Mouse (Mus musculus) monocyte, adult 2 months (primary cell): Measurements from ENCODE around the gene Akap13.
"Not testable (repeated sequence)": the region's sequence is repeated elsewhere in the genome, so short reads cannot be mapped to it uniquely, and the experiment has no call there.

Experiments used
- DNase-seq, 2 experiments: peaks; one replicate each; pipeline ENCODE4 v3.0.0; 2022; ENCODE audit warnings: low spot score in 2 of 2, low read depth in 1 of 2

The Akap13 gene

DNA sequence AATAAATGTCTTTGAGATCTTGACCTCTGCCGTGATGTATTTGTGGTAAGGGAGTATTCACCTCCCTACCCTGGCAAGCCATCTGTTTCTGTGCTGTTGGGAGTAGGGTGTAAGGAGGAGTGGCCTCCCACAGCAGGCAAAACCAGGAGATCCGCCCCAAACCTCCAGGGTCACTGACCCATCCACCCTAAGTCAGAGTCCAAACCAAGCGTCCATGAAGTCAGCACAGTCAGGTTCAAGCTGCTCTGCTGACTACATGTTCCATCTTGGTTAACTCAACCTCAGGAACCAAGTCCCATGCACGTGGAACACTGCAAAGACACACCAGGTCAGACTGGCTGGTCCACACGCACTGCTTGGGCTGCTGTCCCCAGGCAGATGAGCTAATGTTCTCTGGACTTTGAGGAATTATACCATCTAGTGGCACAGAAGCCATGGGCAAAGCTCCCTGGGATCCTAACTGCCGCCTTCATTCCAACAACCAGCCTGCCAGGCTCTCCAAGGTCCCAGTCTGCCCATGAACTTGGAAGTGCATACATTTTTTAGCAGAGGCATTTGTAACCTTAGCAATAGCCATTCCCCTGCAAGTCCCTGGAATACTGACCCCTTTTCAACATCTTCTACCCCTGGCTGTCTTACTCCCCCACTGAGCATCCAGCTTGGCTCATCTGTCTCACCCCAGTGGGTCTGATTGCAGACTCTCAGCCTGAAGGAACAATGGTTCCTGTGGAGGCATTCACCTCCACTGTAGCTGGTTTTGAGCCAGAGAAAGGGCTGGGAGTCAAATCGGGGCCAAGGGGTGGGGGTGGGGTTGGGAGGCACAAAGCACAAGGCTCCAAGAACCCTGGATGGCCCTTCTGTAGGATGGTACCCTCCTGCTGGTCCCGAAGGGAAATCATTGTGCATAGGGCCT, 299.5 kb downstream of the Akap13 start:
- DNase-seq, result no peak

- DNase-seq, result no peak
Measured at GRCm38 (mm10) chr7:75755861-75756449, 300.6 kb downstream of the Akap13 start.

DNA sequence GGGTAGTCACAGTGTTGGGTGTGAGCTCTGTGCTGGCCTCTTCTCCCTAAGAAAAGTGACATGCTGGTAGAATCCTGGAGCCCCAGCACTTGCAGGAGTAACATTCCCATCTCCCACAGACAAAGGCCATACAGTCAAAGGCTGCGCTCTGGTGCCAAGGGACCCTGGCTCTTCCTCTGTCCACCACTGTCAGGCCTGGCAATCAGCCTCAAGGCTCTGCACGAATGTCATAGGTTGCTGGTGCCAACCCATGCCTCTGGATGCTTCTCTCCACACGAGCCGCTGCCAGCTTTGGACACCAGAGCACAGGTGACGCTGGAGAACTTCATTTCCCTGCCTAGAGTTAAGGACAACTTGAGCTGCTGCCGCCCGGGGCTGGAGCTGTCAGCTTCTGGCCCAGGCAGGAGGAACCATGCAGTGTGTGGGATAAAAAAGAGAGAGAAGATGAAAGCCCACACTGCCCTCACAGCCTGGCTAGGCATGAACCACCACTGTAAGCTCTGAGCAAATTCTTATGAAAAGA, 304.7 kb downstream of the Akap13 start:
- no peak for DNase-seq

DNA sequence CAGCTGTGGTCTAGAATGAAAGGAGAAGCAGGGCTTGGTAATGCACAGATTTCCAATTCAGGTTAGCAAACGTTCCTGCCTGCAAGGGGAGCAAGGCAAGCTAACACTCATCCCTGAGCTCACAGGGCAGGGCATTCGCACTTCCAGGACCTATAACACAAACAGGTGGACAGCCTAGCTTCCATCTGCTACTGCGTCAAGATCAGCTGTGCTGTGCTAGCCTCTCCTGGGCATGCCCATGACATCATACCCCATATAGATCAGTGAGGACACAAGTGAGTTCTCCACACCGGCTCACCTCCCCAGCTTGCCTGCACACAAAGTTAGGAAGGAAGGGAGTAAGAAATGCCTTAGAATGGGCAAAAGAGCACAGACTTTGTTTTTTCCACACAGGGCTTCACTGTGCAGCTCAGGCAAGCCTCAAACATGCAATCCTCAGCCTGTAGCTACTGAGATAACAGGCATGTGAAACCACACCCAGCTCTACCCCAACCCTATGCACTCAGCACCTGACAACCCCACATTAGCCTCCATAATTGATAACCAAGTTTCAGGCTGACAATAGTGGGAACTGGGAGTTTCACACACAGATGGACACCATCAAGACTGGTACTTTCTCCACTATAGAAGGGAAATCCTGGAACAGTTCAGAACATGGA, 305.5 kb downstream of the Akap13 start:
- not testable (repeated sequence) for DNase-seq

DNA sequence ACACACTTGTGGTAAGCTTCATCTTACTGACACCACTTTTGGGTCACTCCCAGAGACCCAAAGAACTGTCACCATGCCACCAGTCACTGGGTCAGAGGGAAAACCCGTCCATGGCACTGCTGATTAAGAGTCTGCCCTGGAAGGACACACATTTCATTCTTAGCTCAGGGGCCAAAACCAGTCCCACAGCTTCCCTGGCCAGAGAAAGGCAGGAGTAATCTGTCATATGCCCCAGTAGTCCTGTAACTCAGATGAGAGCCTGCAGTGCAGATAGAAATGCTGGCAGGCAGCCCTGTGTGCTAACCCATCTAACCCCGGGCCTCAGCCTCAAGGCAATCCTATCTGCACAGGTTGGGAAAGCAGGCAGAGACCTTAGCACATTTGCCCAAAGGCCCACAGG, 306.9 kb downstream of the Akap13 start:
- not testable (repeated sequence) for DNase-seq

GRCm38 (mm10) chr7:75767080-75767769, 311.9 kb downstream of the Akap13 start:
- not testable (repeated sequence) for DNase-seq

DNA sequence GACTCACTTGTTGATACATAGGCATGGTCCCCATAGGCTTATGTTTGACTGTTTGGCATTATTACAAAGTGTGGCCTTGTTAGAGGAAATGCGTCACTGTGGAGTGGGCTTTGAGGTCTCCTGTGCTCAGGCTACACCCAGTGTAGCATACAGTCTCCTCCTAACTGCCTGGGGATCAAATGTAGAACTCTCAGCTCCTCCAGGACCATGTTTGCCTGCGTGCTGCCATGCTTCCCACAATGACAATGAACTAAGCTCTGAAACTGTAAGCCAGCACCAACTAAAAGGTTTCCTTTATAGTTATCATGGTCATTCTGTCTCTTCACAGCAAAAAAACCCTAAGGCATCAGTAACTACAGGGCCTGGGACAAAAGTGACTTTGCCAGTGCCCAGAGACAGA, 312.8 kb downstream of the Akap13 start:
- no peak for DNase-seq

DNA sequence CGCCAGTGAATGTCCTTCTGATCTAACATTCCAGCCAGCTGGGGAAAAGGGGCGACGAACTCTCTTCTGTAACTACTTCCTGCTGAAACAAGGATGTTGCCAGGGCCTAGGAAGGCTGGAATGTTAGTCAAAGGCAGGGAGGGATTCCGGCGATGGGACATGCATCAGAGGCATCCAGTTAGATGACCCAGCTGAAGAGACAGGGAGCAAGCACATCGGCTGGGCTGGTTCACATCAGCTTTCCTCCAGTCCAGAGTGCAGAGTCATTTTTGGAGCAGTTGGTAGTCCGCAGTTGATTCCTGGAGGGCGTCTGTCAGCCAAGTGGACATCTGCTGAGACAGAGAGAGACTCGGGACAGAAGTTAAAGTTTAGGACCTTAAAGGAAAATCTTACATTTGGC, 314.6 kb downstream of the Akap13 start:
- no peak for DNase-seq

DNA sequence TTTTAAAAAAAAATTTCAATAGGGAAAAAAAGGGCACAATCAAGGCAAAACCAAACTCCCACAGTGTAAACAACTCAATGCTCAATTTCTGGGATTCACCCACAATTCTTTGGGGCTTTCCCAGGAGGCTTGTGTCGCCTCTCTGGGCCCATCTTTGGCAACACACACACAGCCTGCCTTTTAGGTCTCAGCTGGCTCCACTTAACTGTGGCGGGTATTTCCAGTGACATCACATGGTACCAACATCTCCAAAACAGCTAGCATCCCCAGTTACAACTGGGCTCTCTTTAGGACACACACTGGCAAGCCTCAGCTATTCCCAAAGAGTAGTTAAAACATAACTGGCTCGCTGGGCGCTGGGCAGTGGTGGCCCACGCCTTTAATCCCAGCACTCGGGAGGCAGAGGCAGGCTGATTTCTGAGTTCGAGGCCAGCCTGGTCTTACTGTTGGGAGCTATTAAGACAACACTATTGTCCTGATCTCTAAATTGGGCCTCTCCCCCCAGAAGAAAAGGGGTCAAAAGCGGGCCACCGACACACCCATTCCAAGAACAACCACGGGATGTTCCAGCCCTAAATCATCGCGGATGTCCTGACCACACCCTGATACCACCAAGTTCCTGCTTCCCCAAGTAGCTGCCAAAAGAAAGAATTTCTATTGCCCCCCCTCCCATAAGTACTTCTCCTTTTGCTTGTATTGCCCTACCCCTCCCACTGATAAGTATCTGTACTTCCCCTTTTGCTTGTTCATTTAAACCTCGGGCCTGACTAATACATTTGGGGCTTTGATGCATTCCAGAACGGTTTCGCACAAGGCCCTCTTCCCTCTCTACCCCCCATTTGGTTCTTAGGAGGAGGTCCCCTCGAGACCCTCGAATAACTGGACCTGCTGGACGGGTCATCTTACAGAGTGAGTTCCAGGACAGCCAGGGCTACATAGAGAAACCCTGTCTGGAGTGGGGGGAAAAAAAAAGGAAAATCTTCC, 319.1 kb downstream of the Akap13 start:
- peak; percentile 55 to 65 for DNase-seq

DNA sequence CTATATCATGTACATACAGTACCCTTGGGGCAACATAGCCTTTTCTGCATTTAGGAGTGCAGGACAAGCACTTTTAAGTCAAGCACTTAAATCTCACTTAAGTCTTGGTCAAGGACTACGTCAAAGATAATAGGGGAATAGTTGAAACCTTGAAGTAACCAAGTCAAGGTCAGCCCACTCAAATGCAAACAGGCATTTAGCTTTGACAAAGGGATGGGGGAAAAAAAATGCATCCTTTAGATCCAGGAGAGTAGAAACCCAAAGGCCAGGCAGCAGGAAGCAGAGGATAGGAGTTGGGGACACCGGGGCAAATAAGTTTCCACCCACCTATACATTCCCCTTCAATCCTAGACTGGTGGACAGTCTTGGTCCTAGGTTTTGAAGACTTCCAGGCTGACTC, 322.7 kb downstream of the Akap13 start:
- DNase-seq, result no peak

DNA sequence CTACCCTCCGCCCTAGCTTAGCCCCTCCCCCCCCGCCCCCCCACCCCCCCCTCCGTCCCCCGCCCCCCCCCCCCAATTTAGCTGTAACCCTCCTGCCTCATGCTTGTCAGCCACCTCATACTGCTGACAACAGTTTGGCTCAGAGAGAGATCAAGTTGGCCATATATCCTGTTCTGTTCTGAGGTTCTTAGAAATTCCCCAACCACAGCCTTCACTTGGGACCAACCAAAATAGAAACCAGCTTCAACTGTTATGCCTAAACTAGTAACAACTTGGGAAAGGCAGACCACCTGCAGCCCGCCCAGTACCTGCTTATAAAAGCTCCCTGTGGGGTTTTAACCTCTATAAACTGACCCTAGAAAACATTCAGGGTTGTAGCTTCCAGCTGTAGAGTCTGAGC, 325.5 kb downstream of the Akap13 start:
- DNase-seq, result no peak

GRCm38 (mm10) chr7:75781298-75781947, 326.1 kb downstream of the Akap13 start:
- DNase-seq, result no peak

GRCm38 (mm10) chr7:75781948-75782722, 326.8 kb downstream of the Akap13 start:
- peak; percentile 71 to 79 for DNase-seq

DNA sequence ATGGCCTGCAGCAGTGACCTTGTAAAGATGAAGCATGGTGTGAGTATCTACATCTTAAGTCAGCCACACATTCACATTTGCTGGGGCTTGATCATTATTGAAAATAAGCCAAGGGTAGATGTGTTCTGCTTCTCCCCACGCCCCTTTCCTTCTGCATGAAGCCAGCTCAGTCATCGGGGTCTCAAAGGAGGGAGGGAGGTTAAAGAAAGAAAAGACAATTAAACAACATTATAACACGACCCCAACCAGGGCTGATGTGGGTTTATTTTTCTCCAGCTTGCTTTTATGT, 327.3 kb downstream of the Akap13 start:
- no peak for DNase-seq

DNA sequence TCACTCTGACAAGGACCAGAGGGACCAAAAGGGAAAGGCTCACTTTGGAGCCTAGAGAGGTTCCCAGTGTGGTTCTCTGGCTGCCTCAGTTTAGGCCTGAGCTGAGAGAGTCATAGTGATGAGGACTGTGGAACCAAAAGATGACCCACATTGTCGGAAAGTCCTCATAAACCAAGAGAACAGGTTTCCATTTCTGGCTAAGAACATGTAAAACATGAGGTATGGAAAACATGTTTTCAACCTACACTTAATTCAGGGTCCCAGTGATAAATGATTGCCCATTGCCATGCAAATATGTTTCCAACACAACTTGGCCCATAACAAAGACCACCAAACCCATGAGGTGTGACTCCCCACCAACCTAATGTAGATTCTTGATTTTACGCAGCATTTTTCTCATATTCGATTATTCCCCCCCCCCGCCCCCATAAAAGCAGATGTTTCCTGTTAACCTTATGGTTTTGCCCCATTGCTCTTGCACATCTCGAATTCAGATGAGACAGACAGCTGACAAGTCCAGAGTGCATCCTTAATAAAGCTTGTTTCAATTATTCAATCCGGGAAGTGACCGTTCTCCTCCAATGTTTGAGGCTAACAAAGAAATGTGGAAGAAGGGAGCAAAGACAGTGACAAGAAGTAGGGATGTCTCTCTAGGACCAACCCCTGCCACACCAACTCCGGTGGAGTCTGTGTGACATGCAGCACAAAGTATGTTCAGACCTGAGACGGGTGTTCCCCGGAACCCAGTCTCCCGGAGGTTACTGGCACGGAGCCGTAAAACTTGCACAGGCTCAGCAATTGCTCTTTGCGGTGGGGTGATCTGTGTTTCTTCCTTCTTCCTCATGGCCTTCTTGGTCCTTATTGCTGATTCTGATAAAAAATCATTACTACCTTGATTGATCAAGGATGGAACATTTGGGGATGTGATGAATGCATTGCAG, 330.3 kb downstream of the Akap13 start:
- DNase-seq, result no peak

GRCm38 (mm10) chr7:75786812-75787211, 331.5 kb downstream of the Akap13 start:
- DNase-seq, result no peak

- no peak for DNase-seq
Measured at GRCm38 (mm10) chr7:75787371-75787770, 332.0 kb downstream of the Akap13 start.
